Mouse (Mus musculus) monocyte, adult 2 months (primary cell): ENCODE results near the gene Aqp2.

Experiments used
- DNase-seq, 2 experiments: peaks; one replicate each; pipeline ENCODE4 v3.0.0; 2022; ENCODE audit warnings: low spot score in 2 of 2, low read depth in 1 of 2

Aqp2 gene

DNA sequence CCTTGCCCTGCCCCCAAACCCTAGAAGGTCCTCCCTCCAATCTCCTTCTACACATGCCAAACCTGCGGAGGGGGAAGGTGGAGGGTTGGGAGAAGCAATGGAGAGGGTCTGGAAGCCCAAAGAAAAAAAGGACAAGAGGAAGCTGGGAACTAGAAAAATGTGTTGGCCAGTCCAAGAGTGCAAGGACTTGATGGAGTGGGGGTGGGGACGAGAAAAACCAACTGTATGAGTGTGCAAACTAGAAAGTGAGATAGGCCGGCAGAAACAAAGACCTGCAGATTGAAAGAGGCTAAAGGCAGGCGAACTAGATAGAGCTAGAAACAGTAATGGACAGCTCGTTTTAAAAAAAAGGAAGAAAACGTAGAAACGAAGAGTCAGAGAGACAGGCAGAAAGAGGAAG lies 10.8 kb downstream of the Aqp2 start:
- no peak for DNase-seq

GRCm38 (mm10) chr15:99590429-99591084 lies 11.7 kb downstream of the Aqp2 start, which contains the start of gene Aqp5:
Aqp5 (plus strand) TSS chr15:99590782.
- no peak for DNase-seq

- DNase-seq: no peak
These were observed 13.3 kb downstream of the Aqp2 start for GRCm38 (mm10) chr15:99592177-99592576.

DNA sequence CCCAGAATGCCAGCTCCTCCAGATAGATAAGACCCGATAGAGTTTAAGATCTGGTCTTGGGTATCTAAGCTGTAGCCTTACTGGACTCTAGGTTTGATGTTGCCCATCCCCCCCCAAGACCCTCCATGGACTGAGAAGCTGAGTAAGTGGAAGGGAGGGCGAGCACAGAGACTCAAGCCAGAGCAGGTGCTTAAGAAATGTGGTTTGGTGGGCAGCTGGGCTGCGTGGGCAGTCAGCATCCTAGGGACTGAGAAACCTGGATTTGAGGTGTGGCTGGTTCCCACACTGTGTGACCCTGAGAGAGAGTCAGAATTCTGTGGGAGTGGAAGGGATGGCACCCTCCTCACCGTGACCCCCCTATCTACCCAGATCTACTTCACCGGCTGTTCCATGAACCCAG lies 14.0 kb downstream of the Aqp2 start:
- no peak for DNase-seq

DNA sequence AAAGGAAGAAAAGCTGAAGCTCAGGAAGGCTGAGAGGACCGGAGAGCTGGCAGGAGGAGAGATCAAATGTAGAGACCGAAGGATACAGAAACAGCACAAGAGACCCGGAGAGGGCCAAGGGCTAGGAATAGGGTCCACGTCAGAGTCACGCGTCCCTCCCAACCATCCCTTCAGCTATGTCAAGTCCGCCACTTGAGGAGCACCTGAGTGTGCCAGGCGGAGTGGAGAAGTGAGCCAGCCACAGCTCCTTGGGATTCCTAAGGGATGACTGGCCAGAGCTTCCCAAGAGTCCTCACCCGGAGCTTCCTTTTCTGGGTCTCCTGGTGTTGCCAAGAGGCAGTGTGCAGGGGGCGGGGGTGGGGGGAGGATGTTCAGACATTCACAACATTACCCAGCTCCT lies 16.1 kb downstream of the Aqp2 start:
- no peak for DNase-seq

DNA sequence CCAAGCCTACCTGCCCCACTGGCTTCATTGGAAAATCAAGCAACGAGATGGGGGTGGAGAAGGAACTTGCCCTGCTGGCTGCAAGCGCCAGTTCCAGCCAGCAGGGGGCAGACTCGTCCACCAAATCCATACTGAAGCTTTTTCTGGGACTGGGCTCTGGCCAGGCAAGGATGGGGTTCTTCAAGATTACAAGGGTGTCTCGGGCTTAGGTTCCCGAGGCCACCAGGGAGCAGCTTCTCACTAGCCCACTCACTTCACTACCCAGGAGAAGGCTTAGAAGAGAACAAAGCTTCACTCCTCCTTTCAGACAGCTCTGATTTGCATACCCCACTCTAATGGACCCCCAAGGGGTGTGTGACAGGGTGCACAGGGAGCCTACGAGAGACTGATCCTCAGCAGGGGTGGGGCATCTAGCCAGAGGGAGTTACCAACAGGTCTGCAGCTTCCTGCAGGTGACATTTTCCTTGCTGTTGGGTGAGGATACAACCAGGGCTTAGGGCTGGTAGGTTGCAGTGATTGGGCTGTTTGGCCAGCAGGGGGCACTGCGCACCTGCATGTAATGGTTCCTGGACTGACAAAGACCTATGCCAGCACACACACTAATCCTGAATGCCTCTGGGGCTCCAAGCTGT lies 17.3 kb downstream of the Aqp2 start:
- DNase-seq: peak; percentile 58 to 70

DNA sequence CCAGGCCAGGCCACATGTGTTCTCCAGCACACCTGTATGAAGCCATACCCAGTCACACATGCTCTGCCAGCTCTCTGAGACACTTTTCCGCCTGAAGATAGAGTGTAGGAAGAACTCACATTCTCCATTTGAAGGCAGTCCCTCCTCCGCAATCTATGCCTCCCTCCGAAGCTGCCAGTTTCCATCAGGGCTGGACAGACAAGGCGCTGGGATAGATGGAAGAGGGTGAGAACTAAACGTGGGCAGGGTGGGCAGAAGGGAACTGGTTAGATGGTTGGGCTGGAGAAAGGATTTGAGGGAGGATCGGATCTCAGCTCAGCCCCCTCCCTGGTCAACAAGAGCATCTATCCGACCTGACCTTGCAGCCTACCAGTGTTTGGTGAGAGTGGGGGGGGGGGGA lies 18.0 kb downstream of the Aqp2 start:
- no peak for DNase-seq

- DNase-seq: no peak
These were observed 18.7 kb downstream of the Aqp2 start for GRCm38 (mm10) chr15:99597596-99597995.

DNA sequence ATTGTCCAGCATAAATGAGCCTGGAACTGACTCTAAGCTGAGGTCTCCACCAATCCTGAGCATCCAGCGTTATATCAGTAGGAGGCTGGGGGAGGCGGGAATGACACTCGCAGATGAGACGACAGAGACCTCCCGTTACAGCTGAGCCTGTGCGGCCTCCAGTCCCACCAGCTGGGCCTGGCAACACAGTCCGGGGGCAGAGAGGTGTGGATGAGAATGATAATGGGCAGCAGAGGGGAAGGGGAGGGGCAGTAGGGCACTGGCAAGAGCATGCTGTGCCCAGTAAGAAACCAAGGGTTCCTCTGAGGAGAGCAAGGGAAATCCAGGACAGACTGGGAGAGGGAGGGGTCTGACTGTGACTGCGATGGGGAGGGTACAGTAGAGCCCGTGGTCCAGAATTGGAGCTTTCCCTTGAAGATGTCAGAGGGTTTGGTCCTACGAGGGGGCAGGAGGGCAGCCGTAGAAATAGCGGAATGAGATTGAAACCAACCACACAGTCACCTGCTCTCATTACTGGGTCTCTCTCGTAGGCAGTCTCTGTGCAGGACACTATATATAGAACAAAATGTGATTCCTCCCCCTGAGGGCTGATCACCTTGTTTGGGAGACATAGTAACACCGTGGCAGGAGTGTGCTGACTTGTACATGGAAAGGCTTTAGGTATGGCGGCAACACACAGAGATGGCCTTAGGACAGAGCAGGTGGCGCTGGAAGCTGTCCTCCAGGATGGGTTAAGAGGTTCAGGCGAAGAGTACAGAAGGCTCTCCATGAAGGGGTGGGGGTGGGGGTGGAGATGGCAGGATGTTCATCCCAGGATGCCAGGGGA lies 20.6 kb downstream of the Aqp2 start:
- DNase-seq: no peak

DNA sequence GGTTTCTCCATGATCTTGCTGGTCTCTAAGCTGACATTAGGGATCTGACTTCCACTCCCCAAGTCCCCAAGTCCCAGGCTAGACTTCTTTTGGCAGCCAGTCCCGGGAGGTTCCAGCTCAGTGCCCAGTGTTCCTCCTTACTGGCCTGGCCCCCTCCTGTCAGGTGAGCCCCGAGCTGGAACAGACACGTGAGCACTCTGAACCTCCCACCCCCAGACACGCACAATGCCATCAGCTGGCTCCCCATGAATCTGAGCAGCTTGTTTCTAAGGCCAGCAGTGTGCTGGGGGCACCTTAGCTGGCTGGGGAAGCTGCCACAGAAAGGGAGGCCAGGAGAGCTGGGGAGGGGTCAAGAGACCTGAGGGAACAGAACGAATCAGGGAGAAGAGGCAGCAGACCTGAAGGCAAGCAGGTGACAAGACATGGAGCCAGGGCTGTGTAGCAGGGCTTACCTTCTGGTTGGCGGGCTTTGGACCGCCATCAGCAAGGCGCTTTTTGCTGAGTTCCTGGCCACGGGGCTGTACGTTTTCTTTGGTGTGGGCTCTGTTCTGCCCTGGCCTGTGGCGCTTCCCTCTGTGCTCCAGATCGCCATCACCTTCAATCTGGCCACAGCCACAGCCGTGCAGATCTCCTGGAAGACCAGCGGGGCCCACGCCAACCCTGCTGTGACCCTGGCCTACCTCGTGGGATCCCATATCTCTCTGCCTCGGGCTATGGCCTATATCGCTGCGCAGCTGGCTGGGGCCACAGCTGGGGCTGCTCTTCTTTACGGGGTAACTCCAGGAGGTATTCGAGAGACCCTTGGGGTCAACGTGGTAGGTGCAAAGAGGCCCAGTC lies 22.3 kb downstream of the Aqp2 start, which contains the start of gene Aqp6:
TSS of gene Aqp6 (plus strand) at position 415 of the 837 bp plus-strand sequence.
- DNase-seq: no peak

DNA sequence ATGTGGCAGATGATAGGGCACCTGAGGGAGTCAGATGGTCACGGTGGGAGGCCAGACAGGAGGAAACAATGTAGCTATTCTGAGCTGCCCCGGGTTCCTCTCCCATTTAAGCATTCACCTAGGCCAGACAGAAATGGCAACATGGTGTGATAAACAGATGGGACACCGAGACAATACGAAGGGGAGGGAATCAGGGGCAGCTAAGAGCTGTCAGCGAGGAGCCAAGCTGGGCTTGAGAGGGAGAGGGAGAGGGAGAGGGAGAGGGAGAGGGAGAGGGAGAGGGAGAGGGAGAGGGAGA lies 22.9 kb downstream of the Aqp2 start:
- no peak for DNase-seq

- DNase-seq: no peak
These were observed 23.5 kb downstream of the Aqp2 start for GRCm38 (mm10) chr15:99602206-99602820.

GRCm38 (mm10) chr15:99603216-99603615 lies 24.4 kb downstream of the Aqp2 start:
- DNase-seq: no peak

DNA sequence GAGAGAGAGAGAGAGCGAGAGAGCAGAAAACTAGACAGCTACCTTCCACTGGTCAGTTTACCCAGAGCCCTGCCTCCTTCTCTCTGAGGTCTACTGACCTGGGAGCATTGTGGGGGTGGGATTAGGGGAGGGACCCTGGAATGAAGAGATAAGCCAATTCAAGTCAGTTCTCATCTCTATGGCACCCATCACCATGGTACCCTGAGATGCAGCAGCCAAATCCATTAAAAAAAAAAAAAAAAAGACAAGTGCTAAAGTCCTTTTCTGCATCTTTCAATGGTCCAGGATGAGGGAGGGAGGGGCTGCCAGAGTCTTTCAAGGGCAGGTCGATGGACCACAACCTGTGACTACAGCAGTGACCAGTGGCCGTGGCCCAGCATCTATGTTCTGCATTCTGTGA lies 26.7 kb downstream of the Aqp2 start:
- no peak for DNase-seq

DNA sequence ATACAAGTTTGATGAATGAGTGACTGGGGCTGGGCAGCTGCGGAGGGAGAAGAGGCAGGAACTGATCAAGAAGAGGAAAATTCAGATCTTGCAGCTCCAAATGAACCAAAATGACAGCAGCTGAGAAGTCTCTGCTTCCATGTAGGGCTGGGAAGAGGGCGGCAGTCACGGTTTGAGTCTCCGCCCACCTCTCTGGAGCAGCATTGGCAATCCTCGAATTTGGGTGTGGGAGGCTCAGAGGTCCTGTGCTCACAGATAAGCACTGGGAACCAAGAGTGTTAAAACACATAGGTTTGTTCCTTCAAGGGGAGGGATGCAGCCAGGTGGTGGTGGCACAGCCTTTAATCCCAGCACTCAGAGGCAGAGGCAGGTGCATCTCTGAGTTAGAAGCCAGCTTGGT lies 27.7 kb downstream of the Aqp2 start:
- DNase-seq: no peak

GRCm38 (mm10) chr15:99607388-99608113 lies 28.7 kb downstream of the Aqp2 start:
- no peak for DNase-seq

DNA sequence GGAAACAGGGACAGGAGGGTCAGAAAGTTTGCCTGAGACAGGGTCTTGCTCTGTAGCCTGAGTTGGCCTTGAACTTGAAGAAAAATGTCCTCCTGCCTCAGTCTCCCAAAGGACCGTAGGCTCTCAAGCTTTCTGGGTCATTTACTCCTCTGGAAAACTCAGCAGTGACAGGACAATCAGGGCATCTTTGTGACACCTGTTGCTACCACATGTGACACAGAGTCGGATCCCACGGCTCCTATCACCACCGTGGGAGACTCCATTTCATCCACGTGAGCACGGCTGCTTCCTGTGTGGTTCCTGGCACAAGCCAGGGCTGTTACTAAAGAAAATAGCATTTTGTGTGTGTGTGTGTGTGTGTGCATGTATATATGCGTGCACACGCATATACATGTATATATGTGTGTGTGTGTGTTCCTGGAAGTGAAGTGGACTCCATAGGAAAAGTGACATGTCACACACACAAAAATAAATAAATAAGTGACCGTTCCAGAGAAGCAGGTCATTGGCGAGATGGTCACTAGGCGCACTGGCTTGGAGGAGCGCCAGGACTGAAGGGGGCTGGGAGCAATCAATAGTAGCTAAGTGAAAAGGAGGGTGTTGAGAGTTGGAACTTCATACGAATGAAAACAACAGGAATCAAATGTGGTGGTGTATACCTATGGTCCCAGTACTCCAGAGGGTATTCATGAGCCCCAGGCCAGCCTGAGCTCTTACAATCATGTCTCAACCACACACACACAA lies 29.7 kb downstream of the Aqp2 start:
- DNase-seq: no peak

DNA sequence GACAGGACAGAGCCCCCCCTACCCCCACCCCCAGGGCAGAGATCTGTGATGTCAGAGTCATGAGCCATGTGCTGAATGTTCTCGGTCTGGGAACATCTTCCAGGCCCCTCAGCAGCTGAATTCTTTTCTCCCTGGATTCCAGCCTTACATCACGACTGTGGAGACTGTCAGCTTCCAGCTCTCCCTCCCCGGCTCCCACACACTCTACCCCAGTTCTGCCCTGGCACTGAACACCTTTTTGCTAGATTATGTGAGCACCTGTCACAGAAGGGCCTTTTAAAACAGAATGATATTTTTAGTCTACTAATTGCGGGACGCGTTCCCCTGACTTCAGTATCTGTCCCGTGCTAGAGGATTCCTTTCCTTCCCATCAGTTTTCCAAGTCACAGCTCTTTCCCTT lies 32.7 kb downstream of the Aqp2 start:
- DNase-seq: no peak

DNA sequence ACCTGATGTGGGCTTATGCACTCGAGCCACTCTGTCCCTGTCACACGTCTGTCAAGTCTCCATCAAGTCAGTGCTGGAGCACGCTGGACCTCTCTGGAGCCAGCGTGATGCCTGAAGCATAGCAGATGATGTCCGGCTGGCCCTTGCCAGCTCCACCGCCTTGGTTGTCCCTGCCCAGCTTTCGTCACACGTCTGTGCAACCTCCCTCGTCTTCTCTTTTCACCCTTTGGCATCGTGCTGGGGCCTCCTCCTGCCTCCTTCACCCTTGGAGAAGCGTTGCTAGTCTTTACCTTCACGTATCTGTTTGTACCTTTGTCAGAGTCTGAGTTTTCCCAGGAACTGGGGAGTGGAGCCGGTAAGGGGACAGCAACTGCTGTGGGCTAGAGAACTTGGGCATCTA lies 35.4 kb downstream of the Aqp2 start:
- no peak for DNase-seq

- DNase-seq: no peak
These were observed 35.9 kb downstream of the Aqp2 start for GRCm38 (mm10) chr15:99614753-99615152.
